Mouse (Mus musculus): ENCODE data around the gene Maged2. TPM values are rescaled to one million over a fixed set of nuclear protein-coding genes. Genes with fewer than 3 reads are reported as not detected.

Gene Maged2
- polyA plus RNA-seq, 1 experiment from 2014 or later: 538 TPM

Other genes starting within 250 kb of the Maged2 start
- 6.6 and 7.3 TPM in 2 replicates for gene Pfkfb1, start 226.1 kb downstream of the Maged2 start, polyA plus RNA-seq (2016; fragmentation: Nextera tagmentation; extraction: Ambion mirVana)
- 26.6 and 30.9 TPM in 2 replicates for gene Apex2, start 224.5 kb downstream of the Maged2 start, polyA plus RNA-seq (2016; fragmentation: Nextera tagmentation; extraction: Ambion mirVana)
- gene Tro, start 156.8 kb downstream of the Maged2 start, polyA plus RNA-seq (2016; fragmentation: Nextera tagmentation; extraction: Ambion mirVana): 39.6 and 45.1 TPM in 2 replicates
- 28.6 and 31.3 TPM in 2 replicates for gene Gnl3l, start 203.0 kb upstream of the Maged2 start, polyA plus RNA-seq (2016; fragmentation: Nextera tagmentation; extraction: Ambion mirVana)
- gene Fgd1, start 231.8 kb upstream of the Maged2 start, polyA plus RNA-seq (2016; fragmentation: Nextera tagmentation; extraction: Ambion mirVana): 19.4 and 20.6 TPM in 2 replicates